Mouse (Mus musculus) MEL (cell line): ENCODE measurements around the gene Inpp5d. TPM values are rescaled to one million over a fixed set of nuclear protein-coding genes. Genes with fewer than 3 reads are reported as not detected.

ENCODE experiments used
- DNase-seq: peaks from one replicate; pipeline ENCODE4 v3.0.0; 2011; ENCODE audit warnings: low read depth, low spot score
- H3K27ac ChIP-seq: 2 replicates; pipeline ENCODE4 v1.5.1; 2012; ENCODE audit warnings: low read depth, mild to moderate bottlenecking, control low read depth, low read length, moderate library complexity; ENCODE audit not compliant: control insufficient read depth
- H3K27me3 ChIP-seq, 2 experiments: fragments of 150-350 bp in 1 of 2; sonication (generic) in 1 of 2; 2 replicates each; pipeline ENCODE4 v1.6.1; 2012; ENCODE audit warnings: low read length in 2 of 2, mild to moderate bottlenecking in 2 of 2, improper control_type of control experiment in 1 of 2, moderate library complexity in 1 of 2; ENCODE audit not compliant: insufficient read depth in 2 of 2, control insufficient read depth in 1 of 2
- H3K36me3 ChIP-seq, 2 experiments: 2 replicates each; pipeline ENCODE4 v1.6.1; 2012 to 2014; ENCODE audit warnings: low read length in 2 of 2, improper control_type of control experiment in 1 of 2, inconsistent platforms in 1 of 2, mild to moderate bottlenecking in 1 of 2; ENCODE audit not compliant: insufficient read depth in 2 of 2, control insufficient read depth in 1 of 2
- H3K4me1 ChIP-seq, 2 experiments: fragments of 150-350 bp in 1 of 2; sonication (generic) in 1 of 2; 2 replicates each; pipeline ENCODE4 v1.6.1; 2012; ENCODE audit warnings: low read length in 2 of 2, improper control_type of control experiment in 1 of 2, mild to moderate bottlenecking in 1 of 2; ENCODE audit not compliant: insufficient read depth in 2 of 2, control insufficient read depth in 1 of 2
- H3K4me3 ChIP-seq, 2 experiments: fragments of 150-350 bp in 1 of 2; sonication (generic) in 1 of 2; 2 replicates each; pipeline ENCODE4 v1.5.1; 2012; ENCODE audit warnings: low read depth in 2 of 2, low read length in 2 of 2, mild to moderate bottlenecking in 2 of 2, moderate library complexity in 2 of 2, control low read depth in 1 of 2, improper control_type of control experiment in 1 of 2; ENCODE audit not compliant: control insufficient read depth in 1 of 2, insufficient read depth in 1 of 2
- H3K79me2 ChIP-seq: 2 replicates; pipeline ENCODE4 v1.6.1; 2012; ENCODE audit warnings: mild to moderate bottlenecking, low read length, moderate library complexity; ENCODE audit not compliant: control insufficient read depth, poor library complexity, insufficient read depth
- H3K9ac ChIP-seq: 2 replicates; pipeline ENCODE4 v1.6.1; 2012; ENCODE audit warnings: low read depth, mild to moderate bottlenecking, control low read depth, low read length, moderate library complexity; ENCODE audit not compliant: control insufficient read depth, poor library complexity, severe bottlenecking
- H3K9me3 ChIP-seq: fragments of 150-350 bp; sonication (generic); replicated peaks from 2 replicates; pipeline ENCODE4 v1.6.1; 2012; ENCODE audit warnings: mild to moderate bottlenecking, low read length, improper control_type of control experiment, moderate library complexity; ENCODE audit not compliant: insufficient read depth
- CHD2 ChIP-seq: IDR thresholded peaks from 2 replicates; pipeline ENCODE4 v1.6.1; 2011; ENCODE audit warnings: low read length, improper control_type of control experiment
- GABPA ChIP-seq: IDR thresholded peaks from 2 replicates; pipeline ENCODE4 v1.6.1; 2012; ENCODE audit warnings: low read depth, mild to moderate bottlenecking, inconsistent platforms, low read length, improper control_type of control experiment, moderate library complexity
- JUND ChIP-seq: IDR thresholded peaks from 2 replicates; pipeline ENCODE4 v1.6.1; 2011; ENCODE audit warnings: low read depth, mild to moderate bottlenecking, improper control_type of control experiment, low read length
- MAFK ChIP-seq: IDR thresholded peaks from 2 replicates; pipeline ENCODE4 v1.6.1; 2011; ENCODE audit warnings: low read depth, mild to moderate bottlenecking, low read length, improper control_type of control experiment, borderline replicate concordance
- MAZ ChIP-seq: IDR thresholded peaks from 2 replicates; pipeline ENCODE4 v1.6.1; 2012; ENCODE audit warnings: low read depth, mild to moderate bottlenecking, inconsistent platforms, low read length, improper control_type of control experiment
- MEF2A ChIP-seq: IDR thresholded peaks from 2 replicates; pipeline ENCODE4 v1.6.1; 2014; ENCODE audit warnings: low read depth, mild to moderate bottlenecking, inconsistent platforms, low read length, improper control_type of control experiment; ENCODE audit not compliant: poor library complexity, insufficient replicate concordance, severe bottlenecking; ENCODE audit errors: extremely low read depth
- MXI1 ChIP-seq: IDR thresholded peaks from 2 replicates; pipeline ENCODE4 v1.6.1; 2011; ENCODE audit warnings: mild to moderate bottlenecking, low read depth, low read length, improper control_type of control experiment
- MYB ChIP-seq: IDR thresholded peaks from 2 replicates; pipeline ENCODE4 v1.6.1; 2011; ENCODE audit warnings: mild to moderate bottlenecking, low read depth, low read length, improper control_type of control experiment
- NELFE ChIP-seq: IDR thresholded peaks from 2 replicates; pipeline ENCODE4 v1.6.1; 2011; ENCODE audit warnings: low read depth, low read length, improper control_type of control experiment
- POLR2A ChIP-seq, 2 experiments: IDR thresholded peaks; 2 replicates each; pipeline ENCODE4 v1.6.1; 2011 to 2012; ENCODE audit warnings: low read length in 2 of 2, mild to moderate bottlenecking in 2 of 2, control low read depth in 1 of 2, improper control_type of control experiment in 1 of 2, low read depth in 1 of 2, moderate library complexity in 1 of 2; ENCODE audit not compliant: control insufficient read depth in 1 of 2, insufficient read depth in 1 of 2, poor library complexity in 1 of 2
- RAD21 ChIP-seq: IDR thresholded peaks from 2 replicates; pipeline ENCODE4 v1.6.1; 2011; ENCODE audit warnings: mild to moderate bottlenecking, low read depth, low read length, improper control_type of control experiment
- RCOR1 ChIP-seq: IDR thresholded peaks from 2 replicates; pipeline ENCODE4 v1.6.1; 2012; ENCODE audit warnings: low read depth, mild to moderate bottlenecking, inconsistent platforms, low read length, improper control_type of control experiment
- SIN3A ChIP-seq: IDR thresholded peaks from 2 replicates; pipeline ENCODE4 v1.6.1; 2012; ENCODE audit warnings: low read length, improper control_type of control experiment, inconsistent platforms
- TBP ChIP-seq: IDR thresholded peaks from 2 replicates; pipeline ENCODE4 v1.8.0; 2011; ENCODE audit warnings: low read depth, low read length, improper control_type of control experiment
- TCF12 ChIP-seq: IDR thresholded peaks from 2 replicates; pipeline ENCODE4 v1.6.1; 2014; ENCODE audit warnings: low read depth, mild to moderate bottlenecking, inconsistent platforms, low read length, improper control_type of control experiment, moderate library complexity
- UBTF ChIP-seq: IDR thresholded peaks from 2 replicates; pipeline ENCODE4 v1.6.1; 2012; ENCODE audit warnings: low read depth, mild to moderate bottlenecking, inconsistent platforms, low read length, improper control_type of control experiment, moderate library complexity, borderline replicate concordance; ENCODE audit not compliant: insufficient read depth
- USF2 ChIP-seq, 2 experiments: IDR thresholded peaks; 2 replicates each; pipeline ENCODE4 v1.6.1; 2011 to 2012; ENCODE audit warnings: improper control_type of control experiment in 2 of 2, low read length in 2 of 2, borderline replicate concordance in 1 of 2, inconsistent platforms in 1 of 2, low read depth in 1 of 2, mild to moderate bottlenecking in 1 of 2; ENCODE audit not compliant: insufficient read depth in 1 of 2
- ZKSCAN1 ChIP-seq: IDR thresholded peaks from 2 replicates; pipeline ENCODE4 v1.6.1; 2012; ENCODE audit warnings: low read depth, mild to moderate bottlenecking, inconsistent platforms, low read length, improper control_type of control experiment, moderate library complexity
- polyA plus RNA-seq, 2 experiments: library from polyadenylated mRNA; stranded (reverse) in 1 of 2; unstranded in 1 of 2; fragments of >175 nt in 1 of 2; fragments of >200 nt in 1 of 2; gene quantifications; 2 replicates each; pipeline versions ENCODE4 v1.2.1 to v1.2.4; 2012; ENCODE audit warnings: low replicate concordance in 2 of 2, low read depth in 1 of 2; ENCODE audit not compliant: insufficient read length in 2 of 2, insufficient read depth in 1 of 2, missing spikeins in 1 of 2
- total RNA-seq: library from RNA; depleted of rRNA; stranded (reverse); fragments of 300-350 nt; gene quantifications from 2 replicates; pipeline ENCODE4 v1.2.3, GENCODE M21; 2012

Inpp5d gene
- total and polyA plus RNA-seq, 3 experiments = 69.4 to 71.3 TPM; not detected in 1

- Histone ChIP-seq H3K79me2 (no peaks in the 10 kb centered on the region), H3K9me3 (no peaks in the 10 kb centered on the region), H3K27me3 (no peaks in the 10 kb centered on the region; a peak in 1 of 4 replicates), H3K36me3 (no peaks in the 10 kb centered on the region), H3K27ac (no peak overlapping the region), H3K4me1 (no peaks in the 10 kb centered on the region), H3K9ac (no peak overlapping the region), H3K4me3 (no peak overlapping the region)
- TF ChIP-seq POLR2A (IDR thresholded peaks at IDR 0.05; ENCODE audit: control insufficient read depth in 1 of 2, insufficient read depth in 1 of 2, low read depth in 1 of 2, low read length in 2 of 2, poor library complexity in 1 of 2) = no peak
- TF ChIP-seq MEF2A = no peak
- no peak for TF ChIP-seq RCOR1
- DNase-seq = no peak
Observed at GRCm38 (mm10) chr1:87733212-87733611, 113.1 kb downstream of the Inpp5d start.

GRCm38 (mm10) chr1:87734153-87734552, 114.0 kb downstream of the Inpp5d start:
- no peak overlapping the region for H3K27ac ChIP-seq
- DNase-seq = no peak
- no peak overlapping the region for H3K9ac ChIP-seq
- no peaks in the 10 kb centered on the region for H3K36me3 ChIP-seq
- H3K9me3 ChIP-seq = no peaks in the 10 kb centered on the region
- no peaks in the 10 kb centered on the region for H3K79me2 ChIP-seq
- TF ChIP-seq TBP = no peak
- no peak for TF ChIP-seq RAD21
- no peak for TF ChIP-seq NELFE
- TF ChIP-seq RCOR1 = no peak
- no peak for TF ChIP-seq TCF12
- TF ChIP-seq SIN3A = no peak
- no peak for TF ChIP-seq USF2 (IDR thresholded peaks at IDR 0.05; ENCODE audit: borderline replicate concordance in 1 of 2, insufficient read depth in 1 of 2, low read depth in 1 of 2, low read length in 2 of 2)
- no peak for TF ChIP-seq POLR2A (IDR thresholded peaks at IDR 0.05; ENCODE audit: control insufficient read depth in 1 of 2, insufficient read depth in 1 of 2, low read depth in 1 of 2, low read length in 2 of 2, poor library complexity in 1 of 2)
- no peak for TF ChIP-seq GABPA
- TF ChIP-seq UBTF = no peak
- no peak for TF ChIP-seq MAFK
- no peak for TF ChIP-seq ZKSCAN1
- no peak for TF ChIP-seq MYB
- no peak for TF ChIP-seq MAZ
- TF ChIP-seq CHD2 = no peak
- no peak for TF ChIP-seq JUND
- no peak for TF ChIP-seq MXI1
- no peaks in the 10 kb centered on the region; a peak in 1 of 4 replicates for H3K27me3 ChIP-seq
- H3K4me3 ChIP-seq = no peak overlapping the region
- no peaks in the 10 kb centered on the region for H3K4me1 ChIP-seq
